Comparison of ENCODE assay signal across 16 mouse cellular contexts in the genomic region with DNA sequence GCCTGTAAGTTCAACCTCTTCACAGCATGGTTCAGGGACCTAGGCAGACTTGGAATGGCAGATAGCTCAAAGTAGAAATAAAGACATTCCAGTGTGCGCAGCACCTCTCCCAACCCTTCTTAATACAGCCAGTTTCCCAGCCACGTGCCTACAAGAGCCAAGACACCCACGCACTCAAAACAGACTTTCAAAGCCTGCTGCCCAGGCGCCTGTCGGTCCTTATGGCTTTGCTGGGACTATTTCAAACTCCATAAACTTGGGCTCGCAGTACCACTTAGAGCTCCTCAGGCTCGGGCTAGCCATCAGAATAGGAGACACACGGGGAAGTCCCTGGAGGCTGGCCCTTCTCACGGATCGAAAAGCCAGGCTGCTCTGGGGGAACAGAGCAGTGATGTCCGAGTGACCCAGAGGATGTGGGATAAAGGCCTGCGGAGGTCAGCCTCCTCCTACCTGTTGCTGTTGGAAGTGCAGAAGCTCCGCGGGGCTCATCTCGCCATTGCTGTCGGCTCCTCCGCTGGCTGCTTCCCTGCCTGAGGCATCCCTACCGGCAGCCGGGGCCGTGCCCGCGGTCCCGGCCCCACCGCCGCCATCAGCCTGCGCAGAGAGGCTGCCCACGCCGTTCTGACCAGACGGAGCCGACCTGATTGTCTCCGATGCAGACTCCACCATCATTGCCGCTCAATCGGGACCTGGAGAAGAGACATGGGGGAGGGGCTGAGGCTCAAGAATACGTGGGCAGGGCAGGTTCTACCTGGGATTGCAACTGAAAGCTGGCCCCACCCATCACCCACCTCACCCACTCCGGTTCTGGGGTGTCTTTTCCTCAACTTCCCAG. TPM values are rescaled to one million over a fixed set of nuclear protein-coding genes. Genes with fewer than 3 reads are reported as not detected.
A peak's percentile ranks its signal among the peaks of the same experiment; 100 is the strongest.
DNase-seq lines count a peak whose midpoint lies in the region; ATAC-seq and TF ChIP-seq lines count a peak whose summit lies in the region.
"Had no signal": no experiment of that assay in that cellular context is flagged by ENCODE, and none has a peak within 500 bp of the region (broad histone marks: within the 10 kb centered on the region; RNA-seq: fewer than 3 reads in every experiment).

No protein-coding gene starts in this region.

- peak; percentile 14; the same call in 1 of the 2 replicates for TF ChIP-seq CTCF in kidney, postnatal 0 days (IDR thresholded peaks at IDR 0.05; ENCODE audit: low read depth)
- no peak; the same call in 1 of the 2 replicates for TF ChIP-seq CTCF in midbrain, postnatal 0 days (IDR thresholded peaks at IDR 0.05)

- no peak overlapping the region for H3K9ac ChIP-seq in kidney, postnatal 0 days (ENCODE audit: low read depth, low read length)
- H3K9ac ChIP-seq in embryonic facial prominence, embryonic 13.5 days: 0 out of 2 replicates have a peak overlapping the region, but pooled peaks have one; percentile 40
- 0 out of 2 replicates have a peak overlapping the region, but pooled peaks have one; percentile 25 for H3K9ac ChIP-seq in hindbrain, embryonic 15.5 days
- H3K9ac ChIP-seq in midbrain, postnatal 0 days (replicated peaks; ENCODE audit: low read length, poor library complexity, severe bottlenecking): peak overlapping the region; percentile 46

- H3K4me2 ChIP-seq in kidney, postnatal 0 days (ENCODE audit: low read length): peak overlapping the region; percentile 25; the same call in 1 of the 2 replicates
- H3K4me2 ChIP-seq in embryonic facial prominence, embryonic 13.5 days: peak overlapping the region; percentile 35
- H3K4me2 ChIP-seq in hindbrain, embryonic 15.5 days: peak overlapping the region; percentile 52
- peak overlapping the region; percentile 53 for H3K4me2 ChIP-seq in midbrain, postnatal 0 days (ENCODE audit: low read depth, low read length, poor library complexity, severe bottlenecking)

- H3K27me3 ChIP-seq in kidney, postnatal 0 days (ENCODE audit: insufficient read depth, low read length): no peaks in the 10 kb centered on the region
- H3K27me3 ChIP-seq in embryonic facial prominence, embryonic 13.5 days: no peaks in the 10 kb centered on the region
- peaks cover 52% of the 10 kb centered on the region for H3K27me3 ChIP-seq in hindbrain, embryonic 15.5 days
- H3K27me3 ChIP-seq in midbrain, postnatal 0 days (ENCODE audit: insufficient read depth, low read length): 0 out of 2 replicates have a peak, but pooled peaks cover 3% of the 10 kb centered on the region
- H3K27me3 ChIP-seq: CH12.LX had no signal

- H3K4me1 ChIP-seq in kidney, postnatal 0 days (replicated peaks; ENCODE audit: insufficient read depth, low read length): 0 out of 2 replicates have a peak, but pooled peaks cover 4% of the 10 kb centered on the region
- H3K4me1 ChIP-seq in embryonic facial prominence, embryonic 13.5 days: peaks cover 43% of the 10 kb centered on the region
- H3K4me1 ChIP-seq in hindbrain, embryonic 15.5 days (replicated peaks): peaks cover 25% of the 10 kb centered on the region
- 0 out of 2 replicates have a peak, but pooled peaks cover 7% of the 10 kb centered on the region for H3K4me1 ChIP-seq in midbrain, postnatal 0 days (ENCODE audit: insufficient read depth, low read length)

- H3K27ac ChIP-seq in kidney, postnatal 0 days: no peak overlapping the region
- H3K27ac ChIP-seq in embryonic facial prominence, embryonic 13.5 days: no peak overlapping the region
- no peak overlapping the region for H3K27ac ChIP-seq in hindbrain, embryonic 15.5 days (replicated peaks)
- H3K27ac ChIP-seq in midbrain, postnatal 0 days (ENCODE audit: low read depth, low read length): no peak overlapping the region

- no peak overlapping the region for H3K4me3 ChIP-seq in kidney, postnatal 0 days (replicated peaks; ENCODE audit: low read depth, low read length)
- peak overlapping the region; percentile 10; the same call in 1 of the 2 replicates for H3K4me3 ChIP-seq in embryonic facial prominence, embryonic 13.5 days
- peak overlapping the region; percentile 32 for H3K4me3 ChIP-seq in hindbrain, embryonic 15.5 days
- H3K4me3 ChIP-seq in midbrain, postnatal 0 days (ENCODE audit: low read depth, low read length): peak overlapping the region; percentile 30
- H3K4me3 ChIP-seq: megakaryocyte, embryonic 14.5 days had no signal

- WGBS in kidney, postnatal 0 days: 33% methylated on average over 35 of the region's 35 CpGs
- WGBS in embryonic facial prominence, embryonic 13.5 days: 29% methylated on average over 35 of the region's 35 CpGs
- 27% methylated on average over 35 of the region's 35 CpGs for WGBS in hindbrain, embryonic 15.5 days
- WGBS in midbrain, postnatal 0 days: 31% methylated on average over 35 of the region's 35 CpGs

- H3K9me3 ChIP-seq in kidney, postnatal 0 days (replicated peaks; ENCODE audit: low read length): no peaks in the 10 kb centered on the region
- H3K9me3 ChIP-seq in embryonic facial prominence, embryonic 13.5 days: no peaks in the 10 kb centered on the region
- no peaks in the 10 kb centered on the region for H3K9me3 ChIP-seq in hindbrain, embryonic 15.5 days
- H3K9me3 ChIP-seq in midbrain, postnatal 0 days (ENCODE audit: low read length): no peaks in the 10 kb centered on the region
- H3K9me3 ChIP-seq: megakaryocyte, embryonic 14.5 days had no signal

- no peak; the same call in 1 of the 2 replicates for ATAC-seq in kidney, postnatal 0 days (replicated peaks; ENCODE audit: low FRiP score, low read depth)
- no peak for ATAC-seq in embryonic facial prominence, embryonic 13.5 days (ENCODE audit: insufficient number of reproducible peaks, insufficient read depth, low FRiP score, low TSS enrichment, low read depth)
- ATAC-seq in hindbrain, embryonic 15.5 days (ENCODE audit: low FRiP score, low read depth): no peak
- no peak for ATAC-seq in midbrain, postnatal 0 days (ENCODE audit: low FRiP score)
- ATAC-seq: inflammation-experienced regulatory T-cells, adult 6 months had no signal

- peak; percentile 29 for DNase-seq in kidney, postnatal 0 days (ENCODE audit: low spot score)
- DNase-seq in kidney, postnatal 10 days: no peak
- no peak for DNase-seq in midbrain, postnatal 0 days (ENCODE audit: low spot score)
- DNase-seq in cerebellum, adult 8-10 months: no peak
- no peak for DNase-seq in urinary bladder, adult 18-20 months (ENCODE audit: low spot score in 2 of 2)
- no peak for DNase-seq in Muller cell, postnatal 12 days (ENCODE audit: inconsistent ontology term)
- DNase-seq: adrenal gland, postnatal 25 days; cerebellum, postnatal 36 days; left cerebral cortex, postnatal 4 days; right cerebral cortex, adult 18-20 months; thymus, postnatal 25 days had no signal

- peaks cover 8% of the 10 kb centered on the region; the same call in 1 of the 2 replicates for H3K36me3 ChIP-seq in kidney, postnatal 0 days (ENCODE audit: insufficient read depth, low read length)
- peaks cover 43% of the 10 kb centered on the region for H3K36me3 ChIP-seq in embryonic facial prominence, embryonic 13.5 days
- H3K36me3 ChIP-seq in hindbrain, embryonic 15.5 days: no peaks in the 10 kb centered on the region
- H3K36me3 ChIP-seq in midbrain, postnatal 0 days (ENCODE audit: insufficient read depth, low read length): no peaks in the 10 kb centered on the region

RNA-seq across cellular contexts. Expression of a gene that starts 20.4 kb away (rescaled TPM):
- 7.7 and 9.5 TPM in 2 replicates for polyA plus RNA-seq in kidney, postnatal 0 days (2015; fragmentation: Nextera tagmentation; extraction: Ambion mirVana)
- polyA plus RNA-seq in embryonic facial prominence, embryonic 13.5 days (2015; fragmentation: Nextera tagmentation; extraction: Ambion mirVana): 18.9 and 19.8 TPM in 2 replicates
- polyA plus RNA-seq in hindbrain, embryonic 15.5 days (2015; fragmentation: Nextera tagmentation; extraction: Ambion mirVana): 34.3 and 42.2 TPM in 2 replicates
- 129 and 200 TPM in 2 replicates for total RNA-seq in midbrain, postnatal 0 days (2014; rRNA removed)
- 50.8 and 55.4 TPM in 2 replicates for polyA plus RNA-seq in midbrain, postnatal 0 days (2015; fragmentation: Nextera tagmentation; extraction: Ambion mirVana)
